Mouse (Mus musculus): ENCODE data around the gene Ndufb10. TPM values are rescaled to one million over a fixed set of nuclear protein-coding genes. Genes with fewer than 3 reads are reported as not detected.
A peak's percentile ranks its signal among the peaks of the same experiment; 100 is the strongest.

Ndufb10 gene
- polyA plus RNA-seq (2012; fragmentation: generic; extraction: Trizol) = 343 TPM
- long read RNA-seq, experiment 1, transcript Ndufb10-201 (4 exons, 732 nt) = major isoform, 220 of 230 reads
- long read RNA-seq, experiment 1, partial matches to known transcripts = 0 of 230 reads
- long read RNA-seq, experiment 1, other reads (novel, unspliced or antisense) = 7 of 230 reads
- long read RNA-seq, experiment 2, transcript Ndufb10-201 (4 exons, 732 nt) = major isoform, 27 of 33 reads
- long read RNA-seq, experiment 2, partial matches to known transcripts = 1 of 33 reads
- long read RNA-seq, experiment 2, other reads (novel, unspliced or antisense) = 4 of 33 reads

- H3K27me3 ChIP-seq (ENCODE audit: control insufficient read depth, insufficient read depth, insufficient read length) = no peaks in the 10 kb centered on the region
- H3ac ChIP-seq (ENCODE audit: control insufficient read depth, insufficient read length, low read depth) = peak within 1 kb of the TSS; percentile 75
- peaks cover 50% of the 10 kb centered on the region for H3K79me2 ChIP-seq (ENCODE audit: control insufficient read depth, insufficient read depth)
- peak within 1 kb of the TSS; percentile 81 for H3K4me3 ChIP-seq (ENCODE audit: insufficient read depth, poor library complexity, severe bottlenecking)
- TF ChIP-seq MAX (IDR thresholded peaks at IDR 0.05) = no peak
- TF ChIP-seq CTCF (IDR thresholded peaks at IDR 0.05; ENCODE audit: control insufficient read depth, insufficient read depth, insufficient read length) = peak; percentile 88
- peaks cover 22% of the 10 kb centered on the region for H3K79me3 ChIP-seq (ENCODE audit: low read depth)
- H3K36me3 ChIP-seq (ENCODE audit: control insufficient read depth, insufficient read depth) = peaks cover 19% of the 10 kb centered on the region
Measured at GRCm38 (mm10) chr17:24724184-24724583, at the start of gene Ndufb10. TSS of gene Ndufb10 (minus strand) at chr17:24724478.

DNA sequence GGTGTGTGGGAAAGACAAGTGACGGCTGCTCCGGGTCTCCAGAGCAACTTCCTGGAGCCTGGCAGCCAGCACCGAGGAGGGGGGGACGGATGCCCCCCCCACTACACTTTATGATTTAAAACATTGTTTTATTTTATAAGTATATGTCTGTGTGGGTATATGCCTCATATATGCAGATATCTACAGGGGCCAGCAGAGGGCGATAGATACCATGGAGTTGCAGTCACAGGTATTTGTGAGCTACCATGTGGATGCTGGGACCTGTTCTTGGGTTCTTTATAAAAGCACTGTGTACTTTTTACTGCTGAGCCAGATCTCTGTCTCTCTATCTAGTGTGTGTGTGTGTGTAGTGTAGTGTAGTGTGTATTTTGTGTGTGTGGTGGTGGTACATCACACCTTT is 49.0 kb upstream of the Ndufb10 start:
- Histone ChIP-seq H3ac (ENCODE audit: control insufficient read depth, insufficient read length, low read depth) (no peak overlapping the region), H3K4me3 (ENCODE audit: insufficient read depth, poor library complexity, severe bottlenecking) (no peak overlapping the region), H3K36me3 (ENCODE audit: control insufficient read depth, insufficient read depth) (no peaks in the 10 kb centered on the region), H3K27me3 (ENCODE audit: control insufficient read depth, insufficient read depth, insufficient read length) (peaks cover 44% of the 10 kb centered on the region), H3K79me3 (ENCODE audit: low read depth) (no peaks in the 10 kb centered on the region), H3K79me2 (ENCODE audit: control insufficient read depth, insufficient read depth) (no peaks in the 10 kb centered on the region)
- no peak for TF ChIP-seq USF1 (IDR thresholded peaks at IDR 0.05; ENCODE audit: low read depth)
- no peak for TF ChIP-seq MAX (IDR thresholded peaks at IDR 0.05)
- no peak for TF ChIP-seq MYOD1 (IDR thresholded peaks at IDR 0.05; ENCODE audit: control insufficient read depth, insufficient read length, low read depth)
- TF ChIP-seq CEBPB (IDR thresholded peaks at IDR 0.05; ENCODE audit: low read depth) = no peak
- TF ChIP-seq FOSL1 (IDR thresholded peaks at IDR 0.05; ENCODE audit: insufficient read depth, low read length, poor library complexity, severe bottlenecking) = no peak
- TF ChIP-seq CTCF (IDR thresholded peaks at IDR 0.05; ENCODE audit: control insufficient read depth, insufficient read depth, insufficient read length) = no peak
- no peak for TF ChIP-seq MYOG (IDR thresholded peaks at IDR 0.05; ENCODE audit: control insufficient read depth, extremely low read depth, insufficient read length)

- Histone ChIP-seq H3K79me3 (ENCODE audit: low read depth) (no peaks in the 10 kb centered on the region), H3ac (ENCODE audit: control insufficient read depth, insufficient read length, low read depth) (no peak overlapping the region), H3K27me3 (ENCODE audit: control insufficient read depth, insufficient read depth, insufficient read length) (peaks cover 58% of the 10 kb centered on the region), H3K79me2 (ENCODE audit: control insufficient read depth, insufficient read depth) (no peaks in the 10 kb centered on the region), H3K4me3 (ENCODE audit: insufficient read depth, poor library complexity, severe bottlenecking) (no peak overlapping the region), H3K36me3 (ENCODE audit: control insufficient read depth, insufficient read depth) (no peaks in the 10 kb centered on the region)
- no peak for TF ChIP-seq USF1 (IDR thresholded peaks at IDR 0.05; ENCODE audit: low read depth)
- no peak for TF ChIP-seq MAX (IDR thresholded peaks at IDR 0.05)
- no peak for TF ChIP-seq FOSL1 (IDR thresholded peaks at IDR 0.05; ENCODE audit: insufficient read depth, low read length, poor library complexity, severe bottlenecking)
- TF ChIP-seq MYOG (IDR thresholded peaks at IDR 0.05; ENCODE audit: control insufficient read depth, extremely low read depth, insufficient read length) = no peak
- TF ChIP-seq MYOD1 (IDR thresholded peaks at IDR 0.05; ENCODE audit: control insufficient read depth, insufficient read length, low read depth) = no peak
- TF ChIP-seq CTCF (IDR thresholded peaks at IDR 0.05; ENCODE audit: control insufficient read depth, insufficient read depth, insufficient read length) = no peak
- no peak for TF ChIP-seq CEBPB (IDR thresholded peaks at IDR 0.05; ENCODE audit: low read depth)
Measured at GRCm38 (mm10) chr17:24769146-24769545, 44.9 kb upstream of the Ndufb10 start.

GRCm38 (mm10) chr17:24766266-24766875 is 42.1 kb upstream of the Ndufb10 start:
- no peaks in the 10 kb centered on the region for H3K79me3 ChIP-seq (ENCODE audit: low read depth)
- no peak overlapping the region for H3K4me3 ChIP-seq (ENCODE audit: insufficient read depth, poor library complexity, severe bottlenecking)
- no peak overlapping the region for H3ac ChIP-seq (ENCODE audit: control insufficient read depth, insufficient read length, low read depth)
- no peak for TF ChIP-seq FOSL1 (IDR thresholded peaks at IDR 0.05; ENCODE audit: insufficient read depth, low read length, poor library complexity, severe bottlenecking)
- no peak for TF ChIP-seq USF1 (IDR thresholded peaks at IDR 0.05; ENCODE audit: low read depth)
- TF ChIP-seq MYOG (IDR thresholded peaks at IDR 0.05; ENCODE audit: control insufficient read depth, extremely low read depth, insufficient read length) = no peak
- H3K79me2 ChIP-seq (ENCODE audit: control insufficient read depth, insufficient read depth) = no peaks in the 10 kb centered on the region
- peaks cover 56% of the 10 kb centered on the region for H3K27me3 ChIP-seq (ENCODE audit: control insufficient read depth, insufficient read depth, insufficient read length)
- no peaks in the 10 kb centered on the region for H3K36me3 ChIP-seq (ENCODE audit: control insufficient read depth, insufficient read depth)

- no peak overlapping the region for H3K4me3 ChIP-seq (ENCODE audit: insufficient read depth, poor library complexity, severe bottlenecking)
- H3K79me3 ChIP-seq (ENCODE audit: low read depth) = no peaks in the 10 kb centered on the region
- H3K27me3 ChIP-seq (ENCODE audit: control insufficient read depth, insufficient read depth, insufficient read length) = peaks cover 61% of the 10 kb centered on the region
- no peaks in the 10 kb centered on the region for H3K79me2 ChIP-seq (ENCODE audit: control insufficient read depth, insufficient read depth)
- H3K36me3 ChIP-seq (ENCODE audit: control insufficient read depth, insufficient read depth) = no peaks in the 10 kb centered on the region
- H3ac ChIP-seq (ENCODE audit: control insufficient read depth, insufficient read length, low read depth) = no peak overlapping the region
- no peak for TF ChIP-seq CEBPB (IDR thresholded peaks at IDR 0.05; ENCODE audit: low read depth)
- no peak for TF ChIP-seq CTCF (IDR thresholded peaks at IDR 0.05; ENCODE audit: control insufficient read depth, insufficient read depth, insufficient read length)
- TF ChIP-seq FOSL1 (IDR thresholded peaks at IDR 0.05; ENCODE audit: insufficient read depth, low read length, poor library complexity, severe bottlenecking) = no peak
- TF ChIP-seq MAX (IDR thresholded peaks at IDR 0.05) = no peak
- TF ChIP-seq USF1 (IDR thresholded peaks at IDR 0.05; ENCODE audit: low read depth) = no peak
- no peak for TF ChIP-seq MYOD1 (IDR thresholded peaks at IDR 0.05; ENCODE audit: control insufficient read depth, insufficient read length, low read depth)
- no peak for TF ChIP-seq MYOG (IDR thresholded peaks at IDR 0.05; ENCODE audit: control insufficient read depth, extremely low read depth, insufficient read length)
Measured at GRCm38 (mm10) chr17:24765016-24765905, 41.0 kb upstream of the Ndufb10 start.
